Mouse (Mus musculus) urinary bladder, postnatal 10 days (tissue): ENCODE measurements around the gene Chit1.

Experiments
- DNase-seq: peaks from one replicate; pipeline ENCODE4 v3.0.0; 2022; ENCODE audit warnings: low spot score

The Chit1 gene

DNA sequence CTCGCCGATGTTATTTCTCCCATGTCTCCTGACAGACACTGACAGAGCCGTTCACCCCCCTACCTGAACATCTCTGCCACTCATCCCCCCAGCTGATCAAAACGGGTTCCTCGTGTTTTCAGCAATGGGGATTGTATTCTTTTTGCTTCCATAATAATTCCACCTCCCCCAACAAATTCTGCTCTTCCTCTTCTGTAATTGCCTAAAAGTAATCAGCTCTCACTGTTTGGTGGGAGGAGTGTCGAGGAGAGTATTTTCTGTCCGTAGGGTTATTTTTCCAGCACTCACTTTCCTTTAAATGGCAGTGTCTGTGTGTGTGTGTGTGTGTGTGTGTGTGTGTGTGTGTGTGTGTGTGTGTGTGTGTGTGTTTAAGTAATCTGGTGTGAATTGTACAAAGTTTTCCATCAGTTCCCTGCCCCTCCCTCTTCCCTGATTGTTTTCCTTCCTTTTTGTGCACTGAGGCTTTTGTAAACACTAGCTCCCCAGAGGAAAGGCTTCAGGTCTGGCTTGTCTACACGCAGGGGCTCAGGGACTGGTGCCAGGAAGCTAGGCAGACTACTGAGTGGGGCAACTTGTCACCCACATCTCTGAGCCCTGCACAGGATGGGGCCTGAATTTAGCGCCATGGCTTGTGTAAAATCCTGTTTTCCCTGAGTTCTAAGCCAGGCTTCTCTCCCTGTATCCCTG, 31.4 kb upstream of the Chit1 start:
- DNase-seq: no peak

DNA sequence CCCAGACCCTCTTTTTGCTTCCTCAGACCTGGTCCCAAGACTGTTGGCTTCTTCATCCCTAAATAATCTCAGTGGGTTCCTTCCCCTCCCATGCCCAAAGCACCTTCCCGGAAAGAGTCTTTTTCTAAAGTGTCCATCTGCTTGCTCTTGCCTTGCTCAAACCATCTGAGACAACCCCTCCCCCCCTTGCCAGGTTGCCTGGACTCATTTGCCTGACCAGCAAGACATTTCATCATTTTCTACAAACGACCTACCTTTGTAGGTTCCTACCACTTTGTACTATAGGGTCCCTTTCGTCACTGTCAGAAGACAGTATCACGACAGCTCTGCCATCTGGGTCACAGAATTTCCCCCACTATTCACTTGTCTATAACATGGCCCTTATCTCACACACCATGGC, 30.6 kb upstream of the Chit1 start:
- DNase-seq: no peak

DNA sequence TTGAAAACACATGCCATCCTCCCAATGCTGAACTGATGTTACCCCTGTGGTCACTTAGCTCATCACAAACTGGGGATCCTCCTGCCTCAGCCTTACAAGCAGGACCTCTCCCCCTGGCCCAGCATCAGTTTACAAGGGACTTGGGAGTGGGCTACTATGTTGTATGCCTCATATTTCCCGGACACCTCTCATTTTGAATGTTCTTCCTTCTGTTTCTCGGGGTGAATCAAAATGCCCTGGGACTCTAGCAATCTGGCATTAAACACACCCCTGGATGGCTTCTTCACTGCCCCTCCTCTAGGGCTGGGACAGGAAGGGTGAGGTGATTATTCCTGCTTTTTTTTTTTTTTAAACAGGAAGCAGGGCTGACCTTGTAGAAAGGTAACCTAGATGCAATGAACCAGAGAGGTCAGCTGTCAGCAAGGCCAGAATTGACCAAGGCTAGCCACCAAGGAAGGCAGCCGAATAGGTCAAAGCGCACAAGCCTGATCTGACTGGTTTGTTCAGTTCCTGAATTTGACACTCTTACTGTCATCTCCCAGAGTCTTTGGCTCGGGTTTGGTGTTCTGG, 30.1 kb upstream of the Chit1 start:
- no peak for DNase-seq

DNA sequence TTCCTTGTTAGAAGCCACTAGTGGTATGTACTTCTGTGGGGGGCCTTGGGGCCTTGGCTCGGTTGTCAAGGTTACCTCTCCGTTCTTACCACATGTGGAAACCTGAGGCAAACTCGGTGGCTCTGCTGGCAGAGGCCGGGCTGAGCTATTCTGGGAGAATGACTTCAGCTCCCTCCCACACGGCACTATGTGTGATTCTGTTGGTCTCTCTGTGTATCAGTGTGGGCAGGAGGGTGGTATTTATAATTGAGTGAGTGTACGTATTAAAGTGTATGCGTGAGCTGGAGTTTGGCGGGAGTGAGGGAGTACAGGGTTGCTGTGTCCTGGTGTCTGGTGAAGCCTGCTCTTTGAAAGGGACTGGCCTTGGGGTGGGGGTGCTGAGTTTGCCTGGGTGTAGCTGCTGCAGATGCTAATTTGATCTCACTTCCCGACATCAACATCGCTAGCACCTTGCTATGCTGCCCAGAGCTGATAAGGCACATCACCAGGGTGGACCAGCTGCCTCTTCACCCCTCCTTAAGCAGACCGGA, 28.0 kb upstream of the Chit1 start:
- no peak for DNase-seq

DNA sequence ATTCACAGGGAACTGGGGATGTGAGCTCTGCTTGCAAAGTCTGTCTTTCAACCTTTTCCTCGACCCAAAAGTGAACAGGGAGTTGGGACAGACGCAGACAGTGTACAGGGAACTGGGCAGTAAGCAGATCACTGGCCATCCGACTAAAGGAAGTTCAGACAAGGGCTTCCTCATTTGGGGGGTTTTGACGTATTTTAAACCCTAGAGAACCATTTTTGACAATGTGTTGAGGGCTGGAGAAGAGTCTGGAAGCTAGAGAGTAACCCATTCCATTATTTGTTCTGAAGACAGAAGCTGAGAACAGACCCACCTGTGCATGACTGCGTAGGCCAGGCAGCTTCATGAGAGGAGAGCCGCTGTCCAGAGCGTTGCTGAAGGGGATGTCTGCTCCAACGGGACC, 27.4 kb upstream of the Chit1 start:
- no peak for DNase-seq

DNA sequence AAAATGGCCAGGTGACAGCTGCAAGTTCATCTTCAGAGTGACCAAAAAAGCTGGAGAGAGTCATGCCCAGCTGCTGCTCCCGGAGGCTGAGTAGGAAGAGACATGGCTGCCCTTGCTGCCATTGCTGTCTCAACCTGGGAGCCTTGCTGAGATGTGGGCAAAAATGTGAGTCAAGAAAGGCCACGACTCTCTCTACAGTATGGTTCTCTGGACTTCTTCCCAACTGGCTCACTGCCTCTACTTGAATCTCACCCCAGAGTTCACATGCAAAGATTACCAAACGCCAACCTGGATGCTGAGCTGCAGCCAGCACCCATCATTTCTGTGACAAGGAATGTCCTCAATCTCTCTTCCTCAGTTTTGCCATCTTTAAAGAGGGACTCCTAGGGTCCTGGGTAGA, 26.9 kb upstream of the Chit1 start:
- DNase-seq: no peak

DNA sequence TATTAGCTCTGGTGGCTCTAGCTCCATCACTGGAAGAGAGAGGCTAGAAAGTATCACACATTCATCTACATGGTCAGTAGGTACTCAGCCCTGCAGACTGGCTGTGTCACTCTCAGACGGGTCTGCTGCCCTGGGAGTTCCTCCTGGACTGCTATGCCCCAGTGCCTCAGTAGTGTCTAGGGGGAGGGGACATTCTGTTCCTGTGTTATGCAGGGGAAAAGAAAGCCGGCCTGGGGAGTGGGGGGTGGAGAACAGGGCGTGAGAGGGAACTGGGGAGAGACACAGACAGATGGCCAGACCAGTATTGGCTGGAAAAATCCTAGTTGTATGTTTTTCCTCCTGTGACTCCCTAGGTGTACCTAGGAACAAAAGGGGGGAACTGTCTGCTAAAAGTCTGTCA, 25.0 kb upstream of the Chit1 start:
- no peak for DNase-seq

DNA sequence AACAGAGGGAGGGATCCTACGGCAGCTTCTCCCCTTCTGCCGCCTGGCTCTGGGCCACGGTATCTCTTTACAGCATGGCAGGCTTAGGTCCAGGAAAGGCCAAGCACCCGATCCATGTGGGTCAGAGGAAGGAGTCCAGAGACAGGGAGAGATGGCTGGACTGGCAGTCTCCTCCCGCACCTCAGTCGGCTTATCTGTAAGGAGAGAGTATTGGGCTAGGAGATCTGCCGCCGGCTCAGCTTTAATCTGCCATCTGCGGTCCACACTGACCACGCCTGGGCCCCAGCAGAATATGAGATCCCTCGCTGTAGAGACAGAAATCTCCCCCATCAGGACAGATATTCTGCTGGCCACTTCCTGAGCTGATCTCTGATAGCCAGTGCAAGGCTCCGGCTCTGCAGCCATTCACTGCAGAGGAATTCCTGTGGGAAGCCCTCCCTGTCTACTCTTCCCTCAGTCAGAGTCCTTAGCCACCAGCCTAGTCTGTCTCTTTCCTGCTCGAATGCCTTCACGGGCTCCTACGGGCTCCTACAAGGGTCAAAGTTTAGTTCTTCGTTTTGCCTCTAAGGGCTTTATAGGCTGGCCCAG, 24.1 kb upstream of the Chit1 start:
- DNase-seq: no peak

DNA sequence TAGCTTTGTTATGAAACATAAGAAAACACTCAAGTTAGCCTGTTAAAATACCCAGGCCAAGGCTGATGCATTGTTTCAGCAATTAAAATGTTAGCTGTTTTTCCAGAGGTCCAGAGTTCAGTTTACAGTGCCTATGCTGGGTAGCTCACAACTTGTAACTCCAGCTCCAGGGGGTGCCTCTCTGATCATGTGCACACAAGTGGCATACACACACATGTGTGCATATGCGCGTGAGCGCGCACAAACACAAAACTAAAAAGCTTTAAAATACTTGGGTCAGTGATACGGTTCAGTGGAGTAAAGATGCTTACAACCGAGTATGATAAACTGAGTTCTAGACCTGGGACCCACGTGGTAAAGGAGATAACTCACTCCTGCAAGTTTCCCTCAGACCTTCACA, 22.0 kb upstream of the Chit1 start:
- no peak for DNase-seq

DNA sequence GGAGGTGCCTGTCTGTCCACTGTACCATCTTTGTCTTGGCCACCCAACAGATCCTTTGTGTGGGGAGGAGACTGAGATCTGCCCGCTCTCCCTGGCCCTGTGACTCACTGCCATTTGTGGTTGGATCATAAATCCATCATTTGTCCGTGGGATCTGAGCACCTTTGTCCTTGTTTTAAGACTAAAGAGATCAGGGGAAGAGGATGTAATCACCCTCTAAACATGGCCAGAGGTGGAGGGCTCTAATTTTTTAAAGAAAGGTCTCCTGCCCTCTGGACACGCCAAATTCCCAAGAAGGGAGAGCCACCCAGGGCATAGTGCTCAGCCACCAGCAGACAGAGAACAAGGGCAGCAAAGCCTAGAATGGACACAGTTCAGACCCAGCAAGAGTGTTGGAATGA, 19.2 kb upstream of the Chit1 start:
- no peak for DNase-seq

DNA sequence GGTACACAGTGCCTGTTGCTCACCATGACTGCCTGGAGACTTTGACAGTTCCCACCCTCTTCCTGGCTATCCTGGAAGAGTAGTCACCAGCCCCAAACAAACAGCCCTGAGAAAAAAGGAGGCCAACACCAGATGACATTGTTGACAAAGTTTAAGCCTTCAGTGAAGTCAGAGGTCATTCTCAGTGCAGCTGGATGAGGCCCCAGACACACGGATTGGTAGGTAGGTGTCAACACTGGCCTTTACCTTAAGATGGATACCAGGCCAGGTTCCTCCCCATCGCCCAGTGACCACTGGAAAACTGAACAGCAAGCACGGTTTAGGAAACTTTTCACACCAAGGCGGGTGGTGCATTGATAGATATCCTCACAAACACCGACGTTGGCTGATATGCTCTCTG, 18.7 kb upstream of the Chit1 start:
- DNase-seq: no peak

DNA sequence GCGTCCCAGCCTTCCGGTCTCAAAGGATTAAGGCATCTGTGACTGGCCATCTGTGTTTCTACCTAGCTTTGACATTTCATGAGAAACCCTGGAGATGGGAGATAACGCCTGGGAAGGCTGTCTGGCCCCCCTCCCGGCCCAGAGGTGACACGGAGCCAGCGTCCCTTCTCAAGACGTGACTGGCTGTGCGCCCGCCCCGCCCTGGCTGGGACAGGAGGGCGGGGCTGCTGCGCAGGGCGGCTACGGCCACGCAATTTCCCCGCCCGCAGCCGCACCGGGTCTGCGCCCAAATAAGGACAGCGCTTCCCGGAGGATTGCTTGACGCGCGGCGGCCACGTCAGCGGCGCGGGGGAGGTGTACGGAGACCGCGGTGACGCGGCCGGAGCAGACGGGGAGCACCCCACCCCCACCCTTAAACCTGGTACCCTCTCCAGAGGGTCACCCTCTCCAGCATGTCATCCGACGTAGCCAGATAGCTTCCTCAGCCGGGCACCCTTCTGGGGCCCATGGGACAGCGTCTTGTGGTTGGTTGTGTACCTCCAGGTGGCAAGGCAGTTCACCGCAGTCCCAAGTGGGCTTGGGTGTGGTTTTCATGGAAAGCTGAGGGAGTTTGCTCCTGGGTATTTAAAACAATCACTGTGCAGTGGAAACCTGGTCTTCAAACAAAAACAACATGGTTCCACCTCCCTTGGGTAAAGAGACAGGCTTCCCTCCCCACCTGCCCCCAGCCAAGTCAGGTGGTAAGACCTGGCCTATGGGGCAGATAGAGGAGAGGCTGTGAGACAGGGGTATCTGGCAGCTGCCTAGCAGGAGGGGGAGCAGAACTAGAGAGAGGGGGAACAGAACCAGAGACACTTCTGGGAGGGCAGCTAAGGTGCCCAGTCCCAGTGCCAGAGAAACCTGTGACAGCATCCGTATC, 17.9 kb upstream of the Chit1 start:
- DNase-seq: peak; percentile 75

DNA sequence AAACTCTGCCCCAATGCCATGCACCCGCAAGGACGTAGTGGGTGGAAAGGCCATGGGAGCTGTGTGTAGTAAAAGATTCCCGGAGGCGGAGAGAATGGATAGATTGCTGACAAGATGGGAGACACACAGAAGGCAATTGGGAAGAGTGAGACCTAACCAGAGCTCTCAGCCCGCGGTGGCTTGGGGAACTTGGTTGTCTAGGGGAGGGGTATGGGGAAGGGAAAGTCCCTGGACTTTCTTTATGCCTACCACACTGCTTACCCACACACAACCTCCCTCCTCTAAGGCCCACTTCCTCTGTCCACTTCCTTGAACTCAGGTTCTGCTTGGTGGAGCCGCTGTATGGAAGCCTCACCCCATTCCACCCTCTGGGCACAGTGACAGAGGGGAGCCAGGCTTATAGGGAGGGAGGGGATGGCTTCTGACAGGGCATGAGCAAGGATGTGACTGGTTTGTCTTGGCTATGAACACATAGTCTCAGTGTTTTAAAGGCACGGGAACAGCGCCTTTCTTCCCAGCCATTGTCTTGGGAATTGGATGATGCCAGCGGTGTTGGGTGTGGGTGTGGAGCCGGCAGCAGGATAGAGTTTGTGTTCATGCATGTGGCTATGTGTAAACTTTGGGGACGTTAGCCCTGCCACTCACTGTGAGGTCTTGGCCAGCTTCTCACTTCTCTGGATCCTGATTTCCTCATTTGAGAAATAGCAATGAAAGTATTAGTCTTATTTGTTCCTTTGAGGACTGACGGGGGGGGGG, 17.1 kb upstream of the Chit1 start:
- no peak for DNase-seq

DNA sequence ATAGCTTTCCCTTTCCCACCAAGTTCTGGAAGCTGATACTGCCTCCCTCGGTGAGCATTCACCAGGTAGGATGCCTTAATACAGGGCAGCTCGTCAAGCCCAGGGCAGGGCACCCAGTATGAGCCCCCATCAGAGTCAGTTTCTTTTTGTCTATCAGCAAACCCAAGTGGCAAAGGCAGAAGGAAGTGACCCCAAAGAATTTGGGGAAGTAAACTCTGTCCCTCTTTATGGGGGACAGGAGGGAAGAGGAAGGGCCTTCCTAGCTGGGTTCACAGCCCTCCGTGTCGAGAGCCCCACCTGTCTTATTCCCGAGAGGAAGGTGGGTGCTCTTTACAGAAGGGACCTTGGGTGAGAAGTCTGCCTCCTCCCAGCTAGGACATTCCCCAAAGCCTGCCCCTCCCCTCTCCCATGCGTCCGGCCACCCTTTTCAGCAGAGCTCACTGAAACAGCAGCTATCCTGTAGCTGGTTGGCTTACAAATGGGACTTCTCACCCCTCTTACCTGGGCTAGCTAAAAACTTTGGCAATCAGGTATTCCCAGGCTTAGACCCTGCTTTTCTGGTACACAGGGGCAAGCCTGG, 15.9 kb upstream of the Chit1 start:
- DNase-seq: no peak

DNA sequence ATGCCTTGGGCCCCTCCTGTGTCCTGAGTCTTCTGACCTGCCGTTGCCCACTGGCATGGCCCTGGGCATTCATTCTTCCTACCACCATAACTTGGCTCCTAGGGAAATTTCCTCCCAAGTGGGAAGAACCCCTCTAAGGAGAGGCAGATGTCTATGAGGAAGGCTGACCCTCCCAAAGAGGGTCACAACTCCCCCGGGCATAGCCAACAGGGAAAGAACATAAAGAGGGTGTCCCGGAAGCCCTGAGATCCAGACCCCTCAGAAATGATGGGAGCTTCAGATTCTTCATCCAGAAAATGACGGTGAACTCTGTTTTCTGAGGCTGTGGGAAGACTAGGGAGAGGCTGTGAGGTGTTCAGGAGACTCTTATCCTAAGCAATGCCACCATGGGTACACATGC, 15.3 kb upstream of the Chit1 start:
- no peak for DNase-seq

DNA sequence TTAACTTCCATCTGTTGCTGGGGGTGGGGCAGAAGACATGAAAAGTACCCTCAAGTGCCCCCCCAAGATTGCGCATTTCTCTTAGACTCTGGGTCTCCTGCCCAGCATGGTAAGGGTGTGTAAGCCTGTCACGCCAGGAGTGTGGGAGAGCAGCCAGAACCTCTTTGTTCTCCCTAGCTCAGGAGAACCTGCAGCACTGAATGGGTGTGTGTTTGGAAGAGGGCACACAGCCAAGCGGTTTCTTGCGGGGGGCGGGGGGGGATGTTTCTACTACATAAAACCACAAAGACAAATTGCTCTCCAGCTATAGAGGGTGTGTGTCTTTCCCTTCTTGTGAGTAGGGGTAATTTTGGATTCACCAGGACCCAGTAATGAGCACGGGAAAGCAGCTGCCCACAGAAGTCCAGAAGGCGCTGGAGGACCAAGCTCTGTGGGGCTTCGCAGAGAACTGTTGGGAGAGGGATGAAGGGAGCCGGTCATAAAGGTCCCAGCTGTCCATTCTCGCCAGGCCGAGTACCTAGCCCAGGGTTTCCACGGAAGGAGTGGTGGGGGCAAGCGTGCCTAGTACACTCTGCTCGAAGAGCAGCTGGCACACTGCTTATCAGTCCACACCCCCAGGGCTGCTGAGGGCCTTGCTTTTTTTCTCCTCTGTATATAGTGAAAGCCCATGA, 14.6 kb upstream of the Chit1 start:
- no peak for DNase-seq

DNA sequence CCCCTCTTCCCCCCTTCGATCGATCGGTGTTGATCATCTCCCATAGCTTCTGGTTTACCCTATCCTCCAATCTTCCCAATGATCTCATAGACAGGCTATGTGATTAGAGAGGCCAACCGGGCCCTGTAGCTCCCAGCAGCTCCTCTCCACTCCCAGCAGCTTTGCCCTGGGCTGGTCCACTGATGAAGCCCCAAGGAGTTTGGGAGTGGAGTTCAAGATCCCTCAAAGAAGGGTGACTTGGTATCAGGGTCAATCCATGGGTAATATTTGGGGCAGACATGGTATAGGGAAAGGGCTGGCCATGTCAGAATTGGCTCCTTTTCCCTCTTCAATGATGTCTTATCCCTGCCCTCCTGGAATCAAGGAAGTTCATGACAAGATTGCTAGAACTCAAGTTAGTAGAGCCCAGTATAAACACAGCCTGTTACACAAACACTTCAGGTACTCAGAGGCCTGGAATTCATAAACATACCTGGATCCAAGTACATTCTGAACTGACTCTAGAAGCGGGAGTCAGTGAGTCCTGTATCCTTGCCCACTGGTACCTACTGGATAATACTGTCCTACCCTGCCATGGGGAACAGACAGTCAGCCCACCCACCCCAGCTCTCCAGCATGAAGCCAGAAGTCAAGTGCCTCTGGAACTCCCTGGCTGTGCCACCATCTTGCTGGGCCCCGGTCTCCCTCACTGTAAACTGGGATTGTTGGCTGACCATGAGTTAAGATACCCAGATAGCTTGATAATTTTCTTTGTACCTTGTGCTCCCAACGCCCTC, 13.8 kb upstream of the Chit1 start:
- DNase-seq: no peak

DNA sequence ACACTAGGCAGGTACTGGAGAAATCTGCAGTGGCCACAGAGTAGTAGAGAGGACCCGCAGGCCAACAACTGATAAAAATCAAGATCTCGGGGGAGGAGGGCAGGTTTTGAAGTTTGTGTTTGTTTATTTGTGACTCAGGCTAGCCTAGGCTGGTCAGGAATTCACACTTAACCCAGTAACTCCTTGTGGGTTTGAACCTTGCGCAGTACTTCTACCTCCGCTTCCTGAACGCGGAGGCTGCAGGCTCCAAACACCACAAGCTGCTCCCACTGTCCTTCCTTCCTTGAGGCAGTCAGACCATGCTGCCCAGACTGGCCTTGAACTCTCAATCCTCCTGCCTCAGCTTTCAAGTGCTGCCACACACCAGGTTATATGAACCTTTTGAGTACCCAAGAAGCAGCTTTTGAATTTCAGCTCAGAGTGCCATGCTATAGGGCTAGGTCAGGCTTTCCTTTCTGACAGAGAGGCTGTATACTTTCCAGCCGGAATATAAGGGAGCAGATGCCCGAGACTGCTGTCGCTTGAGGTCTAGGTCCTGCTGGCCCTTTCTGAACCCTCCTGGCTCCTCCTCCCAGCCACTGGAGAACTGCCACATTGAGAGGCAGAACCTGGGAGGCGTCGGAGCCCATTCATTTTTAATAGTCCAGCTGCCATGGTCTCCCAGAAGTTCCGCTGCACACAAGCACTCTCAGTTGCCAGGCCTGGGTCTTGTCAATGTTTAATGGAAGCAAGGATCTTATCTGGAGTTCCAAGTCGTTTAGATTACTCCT, 12.9 kb upstream of the Chit1 start:
- DNase-seq: no peak
